Mouse (Mus musculus): Measurements from ENCODE around the gene Pigh. TPM values are rescaled to one million over a fixed set of nuclear protein-coding genes. Genes with fewer than 3 reads are reported as not detected.

Gene Pigh
- 10 to 100 TPM; 17.7 to 18.6 TPM for polyA plus RNA-seq (2017; shearing (Covaris generic))

GRCm38 (mm10) chr12:79089182-79089812 is at the start of gene Pigh:
Gene Pigh (minus strand): TSS chr12:79089651.

GRCm38 (mm10) chr12:79130299-79131177 is 41.1 kb upstream of the Pigh start, which contains the start of gene Arg2:
Gene Arg2 (plus strand): TSS chr12:79130777.

Other genes starting within 250 kb of the Pigh start
- 100 to 1,000 TPM; 164 to 241 TPM for gene Atp6v1d, start 228.0 kb downstream of the Pigh start, polyA plus RNA-seq (2017; shearing (Covaris generic))
- gene Eif2s1, start 227.8 kb downstream of the Pigh start, polyA plus RNA-seq (2017; shearing (Covaris generic)) = 100 to 1,000 TPM; 187 to 210 TPM
- under 1 TPM in 1 of 2 experiments, not detected in 1; 0.54 TPM for gene Plek2, start 182.7 kb downstream of the Pigh start, polyA plus RNA-seq (2017; shearing (Covaris generic))
- gene Tmem229b, start 82.0 kb downstream of the Pigh start, polyA plus RNA-seq (2017; shearing (Covaris generic)) = 10 to 100 TPM; 30.8 to 54.5 TPM
- under 1 TPM in 1 of 2 experiments, not detected in 1; 0.15 TPM for gene Plekhh1, start 60.5 kb downstream of the Pigh start, polyA plus RNA-seq (2017; shearing (Covaris generic))
- gene Arg2, start 41.1 kb upstream of the Pigh start, polyA plus RNA-seq (2017; shearing (Covaris generic)) = under 1 TPM; 0.11 to 0.36 TPM
- gene Vti1b, start 83.0 kb upstream of the Pigh start, polyA plus RNA-seq (2017; shearing (Covaris generic)) = 100 to 1,000 TPM; 113 to 130 TPM
- 10 to 100 TPM; 17.4 to 25.2 TPM for gene Rdh11, start 102.6 kb upstream of the Pigh start, polyA plus RNA-seq (2017; shearing (Covaris generic))
- gene Rdh12, start 119.3 kb upstream of the Pigh start, polyA plus RNA-seq (2017; shearing (Covaris generic)) = 10 to 100 TPM in 1 of 2 experiments, 1 to 10 TPM in 1; 9.7 to 15.1 TPM
- 10 to 100 TPM; 21.2 to 21.6 TPM for gene Zfyve26, start 206.7 kb upstream of the Pigh start, polyA plus RNA-seq (2017; shearing (Covaris generic))
- gene Rad51b, start 207.6 kb upstream of the Pigh start, polyA plus RNA-seq (2017; shearing (Covaris generic)) = 1 to 10 TPM in 1 of 2 experiments, under 1 TPM in 1; 0.88 to 3.4 TPM